Mouse (Mus musculus): ENCODE data around the gene Rnf216.

DNA sequence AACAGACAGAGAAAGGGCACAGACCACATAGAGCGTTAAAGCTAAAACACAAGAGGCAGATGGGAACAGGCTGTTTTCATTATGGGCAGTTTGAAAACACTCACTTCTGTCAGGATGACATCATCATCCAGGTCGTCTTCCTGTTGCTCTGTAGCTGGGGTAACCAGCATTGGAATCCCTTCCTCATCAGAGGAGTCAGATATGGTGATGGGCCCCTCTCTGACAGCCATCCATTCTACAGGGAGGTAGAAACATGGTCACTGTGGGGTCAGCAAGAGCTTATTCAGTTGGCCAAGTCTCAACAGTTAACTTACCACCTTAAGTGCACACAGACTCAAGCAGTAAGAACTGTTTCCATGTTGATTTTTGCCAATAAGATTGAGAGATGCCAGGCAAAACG is 19.9 kb downstream of the Rnf216 start:
- TF ChIP-seq CTCF (IDR thresholded peaks at IDR 0.05; ENCODE audit: control insufficient read depth, insufficient read depth, low read length) (no peak), POLR2A (IDR thresholded peaks at IDR 0.05; ENCODE audit: borderline replicate concordance, control insufficient read depth, low read depth, low read length) (no peak)
